Comparison of ENCODE assay signal across 11 mouse cellular contexts in the genomic region with DNA sequence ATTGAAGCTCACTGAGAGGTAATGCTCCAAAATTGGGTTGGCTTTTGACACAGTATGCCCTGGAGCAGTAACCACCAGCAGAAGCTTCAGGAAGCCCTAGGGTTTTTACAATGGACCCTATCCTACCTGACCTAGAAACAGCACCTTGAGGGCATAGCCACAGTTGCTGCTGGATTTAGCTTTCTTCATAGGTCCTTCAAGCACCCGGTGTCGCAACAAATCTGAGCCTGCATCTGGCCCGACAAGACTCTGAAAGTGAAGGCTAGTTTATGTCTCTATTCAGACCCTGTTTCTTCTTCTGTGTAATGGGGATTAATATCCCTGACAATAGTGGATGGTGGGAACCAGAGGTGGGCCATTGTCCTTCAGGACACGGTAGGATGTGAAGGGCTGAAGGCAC. TPM values are rescaled to one million over a fixed set of nuclear protein-coding genes. Genes with fewer than 3 reads are reported as not detected.
DNase-seq lines count a peak whose midpoint lies in the region; ATAC-seq and TF ChIP-seq lines count a peak whose summit lies in the region.
"Had no signal": no experiment of that assay in that cellular context is flagged by ENCODE, and none has a peak within 500 bp of the region (broad histone marks: within the 10 kb centered on the region; RNA-seq: fewer than 3 reads in every experiment).

No protein-coding gene starts in this region.

- no peak overlapping the region for H3K9ac ChIP-seq in heart, postnatal 0 days (replicated peaks; ENCODE audit: low read depth, low read length)
- no peak overlapping the region for H3K9ac ChIP-seq in midbrain, embryonic 16.5 days (ENCODE audit: low read depth, low read length)
- no peak overlapping the region for H3K9ac ChIP-seq in midbrain, embryonic 13.5 days (replicated peaks)
- H3K9ac ChIP-seq in lung, embryonic 16.5 days (ENCODE audit: low read length) = no peak overlapping the region
- H3K9ac ChIP-seq: neural tube, embryonic 12.5 days had no signal

- peak overlapping the region; percentile 59; the same call in 1 of the 2 replicates for H3K27ac ChIP-seq in heart, postnatal 0 days (ENCODE audit: low read depth)
- 0 out of 2 replicates have a peak overlapping the region, but pooled peaks have one; percentile 2 for H3K27ac ChIP-seq in midbrain, embryonic 16.5 days (ENCODE audit: low read length)
- no peak overlapping the region for H3K27ac ChIP-seq in midbrain, embryonic 13.5 days
- peak overlapping the region; percentile 81 for H3K27ac ChIP-seq in lung, embryonic 16.5 days (ENCODE audit: low read length)
- H3K27ac ChIP-seq: neural tube, embryonic 12.5 days had no signal

- WGBS in heart, postnatal 0 days = 63% methylated on average over 4 of the region's 4 CpGs
- WGBS in midbrain, embryonic 16.5 days = 51% methylated on average over 4 of the region's 4 CpGs
- 49% methylated on average over 4 of the region's 4 CpGs for WGBS in midbrain, embryonic 13.5 days
- 65% methylated on average over 4 of the region's 4 CpGs for WGBS in lung, embryonic 16.5 days

- H3K9me3 ChIP-seq in heart, postnatal 0 days (replicated peaks; ENCODE audit: control insufficient read depth, low read length) = no peaks in the 10 kb centered on the region
- H3K9me3 ChIP-seq in midbrain, embryonic 16.5 days (replicated peaks; ENCODE audit: control insufficient read depth, low read length, poor library complexity, severe bottlenecking) = no peaks in the 10 kb centered on the region
- H3K9me3 ChIP-seq in midbrain, embryonic 13.5 days = no peaks in the 10 kb centered on the region
- H3K9me3 ChIP-seq in lung, embryonic 16.5 days (ENCODE audit: control insufficient read depth, low read length) = no peaks in the 10 kb centered on the region
- H3K9me3 ChIP-seq: neural tube, embryonic 12.5 days had no signal

- no peak for ATAC-seq in heart, postnatal 0 days (ENCODE audit: insufficient read depth, low read depth)
- ATAC-seq in midbrain, embryonic 16.5 days = no peak
- ATAC-seq in midbrain, embryonic 13.5 days = no peak
- ATAC-seq in lung, embryonic 16.5 days (ENCODE audit: low read depth) = no peak
- ATAC-seq: CD4-positive, CD25-positive, alpha-beta regulatory T cell, adult 4 months had no signal

- H3K4me3 ChIP-seq in heart, postnatal 0 days (ENCODE audit: low read depth, low read length) = no peak overlapping the region
- H3K4me3 ChIP-seq in midbrain, embryonic 16.5 days (ENCODE audit: low read depth, low read length) = no peak overlapping the region
- H3K4me3 ChIP-seq in midbrain, embryonic 13.5 days (replicated peaks) = no peak overlapping the region
- no peak overlapping the region for H3K4me3 ChIP-seq in lung, embryonic 16.5 days (ENCODE audit: low read length)
- H3K4me3 ChIP-seq: neural tube, embryonic 12.5 days had no signal

- TF ChIP-seq EP300 in heart, postnatal 0 days (IDR thresholded peaks at IDR 0.05; ENCODE audit: low read depth) = no peak

- no peaks in the 10 kb centered on the region for H3K36me3 ChIP-seq in heart, postnatal 0 days (replicated peaks; ENCODE audit: control insufficient read depth, insufficient read depth, low read length)
- no peaks in the 10 kb centered on the region for H3K36me3 ChIP-seq in midbrain, embryonic 16.5 days (ENCODE audit: control insufficient read depth, insufficient read depth, low read length)
- no peaks in the 10 kb centered on the region for H3K36me3 ChIP-seq in midbrain, embryonic 13.5 days
- H3K36me3 ChIP-seq in lung, embryonic 16.5 days (ENCODE audit: control insufficient read depth, insufficient read depth, low read length) = no peaks in the 10 kb centered on the region
- H3K36me3 ChIP-seq: neural tube, embryonic 12.5 days had no signal

- no peak for DNase-seq in heart, postnatal 0 days (ENCODE audit: low spot score)
- no peak for DNase-seq in heart, postnatal 10 days
- no peak for DNase-seq in MN1 (ENCODE audit: low spot score)
- no peak for DNase-seq in layer of hippocampus, postnatal 36 days
- DNase-seq: right cerebral cortex, adult 18-20 months; thymus, postnatal 36 days had no signal

- intact Hi-C loops in heart, postnatal 10 days (cut with DNase I) = no loop called here

- no peak for TF ChIP-seq CTCF in heart, postnatal 0 days (IDR thresholded peaks at IDR 0.05; ENCODE audit: low read depth)

- no peaks in the 10 kb centered on the region for H3K27me3 ChIP-seq in heart, postnatal 0 days (ENCODE audit: control insufficient read depth, insufficient read depth, low read length)
- no peaks in the 10 kb centered on the region for H3K27me3 ChIP-seq in midbrain, embryonic 16.5 days (ENCODE audit: control insufficient read depth, insufficient read depth, low read depth, low read length)
- peaks cover 4% of the 10 kb centered on the region; the same call in 1 of the 2 replicates for H3K27me3 ChIP-seq in midbrain, embryonic 13.5 days
- no peaks in the 10 kb centered on the region for H3K27me3 ChIP-seq in lung, embryonic 16.5 days (ENCODE audit: control insufficient read depth, insufficient read depth, low read depth, low read length)
- H3K27me3 ChIP-seq: neural tube, embryonic 12.5 days had no signal

- no peak overlapping the region for H3K4me2 ChIP-seq in heart, postnatal 0 days (ENCODE audit: low read depth, low read length)
- H3K4me2 ChIP-seq in midbrain, embryonic 16.5 days (ENCODE audit: low read length) = no peak overlapping the region
- no peak overlapping the region for H3K4me2 ChIP-seq in midbrain, embryonic 13.5 days (replicated peaks)
- no peak overlapping the region for H3K4me2 ChIP-seq in lung, embryonic 16.5 days (ENCODE audit: low read depth, low read length)
- H3K4me2 ChIP-seq: neural tube, embryonic 12.5 days had no signal

- H3K4me1 ChIP-seq in heart, postnatal 0 days (ENCODE audit: control insufficient read depth, insufficient read depth) = peaks cover 24% of the 10 kb centered on the region
- no peaks in the 10 kb centered on the region for H3K4me1 ChIP-seq in midbrain, embryonic 16.5 days (ENCODE audit: control insufficient read depth, insufficient read depth, low read length)
- 0 out of 2 replicates have a peak, but pooled peaks cover 5% of the 10 kb centered on the region for H3K4me1 ChIP-seq in midbrain, embryonic 13.5 days (replicated peaks)
- H3K4me1 ChIP-seq in lung, embryonic 16.5 days (replicated peaks; ENCODE audit: control insufficient read depth, insufficient read depth, low read length) = peaks cover 25% of the 10 kb centered on the region

RNA-seq across cellular contexts. Expression of a gene that starts 25.1 kb away (rescaled TPM):
- 29.2 and 36.9 TPM in 2 replicates for total RNA-seq in heart, postnatal 0 days (2014; rRNA removed; ENCODE audit: low replicate concordance)
- 10.1 and 12.0 TPM in 2 replicates for polyA plus RNA-seq in heart, postnatal 0 days (2015; fragmentation: Nextera tagmentation; extraction: Ambion mirVana)
- 10 to 100 TPM; 44.2 to 48.9 TPM for total RNA-seq in heart, postnatal 10 days (2021)
- polyA plus RNA-seq in midbrain, embryonic 16.5 days (2015; fragmentation: Nextera tagmentation; extraction: Ambion mirVana) = 17.1 and 18.7 TPM in 2 replicates
- 24.8 and 26.5 TPM in 2 replicates for polyA plus RNA-seq in midbrain, embryonic 13.5 days (2015; fragmentation: Nextera tagmentation; extraction: Ambion mirVana)
- polyA plus RNA-seq in lung, embryonic 16.5 days (2015; fragmentation: Nextera tagmentation; extraction: Ambion mirVana) = 33.5 and 34.8 TPM in 2 replicates
- total RNA-seq in layer of hippocampus, postnatal 36 days (2021) = 10 to 100 TPM; 26.5 to 32.7 TPM
